Mouse (Mus musculus) lung, adult 2 months (tissue): Measurements from ENCODE around the gene Nhsl1.

Source experiments
- CTCF ChIP-seq: fragments of 200-500 bp; IDR thresholded peaks from 2 replicates; pipeline ENCODE4 v1.5.1; 2011; ENCODE audit warnings: mild to moderate bottlenecking, low read length, control low read depth; ENCODE audit not compliant: insufficient read depth
- POLR2A ChIP-seq: fragments of 200-500 bp; IDR thresholded peaks from 2 replicates; pipeline ENCODE4 v1.6.1; 2011; ENCODE audit warnings: low read depth, mild to moderate bottlenecking, control low read depth, low read length, borderline replicate concordance; ENCODE audit errors: extremely low read depth

DNA sequence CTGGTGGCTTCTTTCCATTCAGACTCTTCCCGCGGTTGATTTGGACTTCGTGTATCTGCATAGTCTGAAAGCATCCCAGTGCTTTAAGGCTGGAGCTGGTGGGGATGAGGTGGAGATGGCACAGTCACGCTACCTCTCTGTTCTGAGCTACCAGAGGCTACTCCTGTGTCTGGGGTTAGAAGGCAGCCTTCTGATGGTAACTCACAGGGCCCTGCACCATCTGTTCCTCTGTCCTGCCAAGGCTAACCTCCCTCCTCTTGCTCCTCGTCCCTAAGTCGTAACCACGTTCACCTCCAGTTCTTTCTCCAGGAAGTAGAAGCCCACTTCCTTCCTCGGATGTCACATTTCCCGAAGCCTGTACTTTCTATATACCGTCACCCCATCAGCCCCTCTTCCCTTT, 171.2 kb downstream of the Nhsl1 start:
- TF ChIP-seq POLR2A, result no peak
- no peak for TF ChIP-seq CTCF
